Mouse (Mus musculus): Measurements from ENCODE around the gene March1.

Gene March1

GRCm38 (mm10) chr8:66430639-66431038 lies 812.9 kb downstream of the March1 start:
- DNase-seq, result no peak

- DNase-seq, result no peak
Measured at GRCm38 (mm10) chr8:66433577-66433976, 815.9 kb downstream of the March1 start.

- DNase-seq, result no peak
Measured at GRCm38 (mm10) chr8:66436804-66437203, 819.1 kb downstream of the March1 start.

- no peak for DNase-seq
Measured at GRCm38 (mm10) chr8:66437929-66438328, 820.2 kb downstream of the March1 start.

GRCm38 (mm10) chr8:66438468-66438867 lies 820.8 kb downstream of the March1 start:
- no peak for DNase-seq

GRCm38 (mm10) chr8:66441123-66441522 lies 823.4 kb downstream of the March1 start:
- no peak for DNase-seq

- DNase-seq, result no peak
Measured at GRCm38 (mm10) chr8:66442778-66443177, 825.1 kb downstream of the March1 start.

GRCm38 (mm10) chr8:66444141-66444540 lies 826.4 kb downstream of the March1 start:
- DNase-seq, result no peak

- DNase-seq, result no peak
Measured at GRCm38 (mm10) chr8:66445351-66445750, 827.7 kb downstream of the March1 start.

GRCm38 (mm10) chr8:66450691-66451090 lies 833.0 kb downstream of the March1 start:
- peak; percentile 18 for DNase-seq

- no peak for DNase-seq
Measured at GRCm38 (mm10) chr8:66457057-66457456, 839.4 kb downstream of the March1 start.

- no peak for DNase-seq
Measured at GRCm38 (mm10) chr8:66469821-66470220, 852.1 kb downstream of the March1 start.

- no peak for DNase-seq
Measured at GRCm38 (mm10) chr8:66476880-66477279, 859.2 kb downstream of the March1 start.

GRCm38 (mm10) chr8:66486084-66486763 lies 868.5 kb downstream of the March1 start, which contains the start of gene Tma16:
Tma16 (minus strand) TSS chr8:66486530.
- DNase-seq, result peak; percentile 79

- DNase-seq, result no peak
Measured at GRCm38 (mm10) chr8:66488556-66488955, 870.9 kb downstream of the March1 start.

GRCm38 (mm10) chr8:66490624-66491023 lies 872.9 kb downstream of the March1 start:
- DNase-seq, result no peak

- no peak for DNase-seq
Measured at GRCm38 (mm10) chr8:66494496-66494895, 876.8 kb downstream of the March1 start.

- DNase-seq, result peak; percentile 56
Measured at GRCm38 (mm10) chr8:66495726-66496125, 878.0 kb downstream of the March1 start.

GRCm38 (mm10) chr8:66496998-66497577 lies 879.4 kb downstream of the March1 start:
- peak; percentile 11 for DNase-seq

- no peak for DNase-seq
Measured at GRCm38 (mm10) chr8:66503381-66503780, 885.7 kb downstream of the March1 start.

GRCm38 (mm10) chr8:66511537-66511936 lies 893.8 kb downstream of the March1 start, which contains the start of gene Tktl2:
Tktl2 (plus strand) TSS chr8:66511756.
- no peak for DNase-seq

GRCm38 (mm10) chr8:66519149-66519548 lies 901.4 kb downstream of the March1 start:
- DNase-seq, result no peak

- no peak for DNase-seq
Measured at GRCm38 (mm10) chr8:66520576-66520975, 902.9 kb downstream of the March1 start.

All from cerebellum, adult 8-10 months (tissue).